Mouse (Mus musculus) liver, postnatal 0 days (tissue): ENCODE measurements at regions not wholly inside any gene's neighbourhood (a gene's known extent, or its start where the extent isn't known, plus 50 kb on each side); places are given as distances from the start of the nearest gene placed in this dataset.

Experiments
- ATAC-seq: fragments of 200-750 bp; cut with Nextera tagmentation; 2 replicates; pipeline ENCODE4 v1.8.0; 2017; ENCODE audit warnings: mild to moderate bottlenecking, moderate library complexity
- DNase-seq: peaks from one replicate; pipeline ENCODE4 v3.0.0-alpha.2; 2016
- H3K27ac ChIP-seq: fragments of 300-500 bp; sonication (generic); 2 replicates; pipeline ENCODE4 v1.5.1; 2014; ENCODE audit warnings: antibody characterized with exemption, moderate library complexity, mild to moderate bottlenecking, low read depth
- H3K27me3 ChIP-seq: fragments of 300-500 bp; sonication (generic); 2 replicates; pipeline ENCODE4 v1.6.1; 2014; ENCODE audit warnings: low read length, control low read depth, mixed read lengths; ENCODE audit not compliant: insufficient read depth
- H3K36me3 ChIP-seq: fragments of 300-500 bp; sonication (generic); replicated peaks from 2 replicates; pipeline ENCODE4 v1.6.1; 2014; ENCODE audit warnings: mild to moderate bottlenecking, control low read depth, low read length, moderate library complexity, mixed read lengths; ENCODE audit not compliant: insufficient read depth
- H3K4me1 ChIP-seq: fragments of 300-500 bp; sonication (generic); 2 replicates; pipeline ENCODE4 v1.6.1; 2014; ENCODE audit warnings: antibody characterized with exemption, mild to moderate bottlenecking, control low read depth; ENCODE audit not compliant: insufficient read depth
- H3K4me2 ChIP-seq: fragments of 300-500 bp; sonication (generic); 2 replicates; pipeline ENCODE4 v1.6.1; 2014; ENCODE audit warnings: low read depth, mild to moderate bottlenecking, low read length, moderate library complexity, mixed read lengths
- H3K4me3 ChIP-seq: fragments of 300-500 bp; sonication (generic); 2 replicates; pipeline ENCODE4 v1.5.1; 2014; ENCODE audit warnings: low read depth, low read length
- H3K9ac ChIP-seq: fragments of 300-500 bp; sonication (generic); replicated peaks from 2 replicates; pipeline ENCODE4 v1.6.1; 2014; ENCODE audit warnings: mild to moderate bottlenecking, moderate library complexity
- H3K9me3 ChIP-seq: fragments of 300-500 bp; sonication (generic); 2 replicates; pipeline ENCODE4 v1.6.1; 2016; ENCODE audit warnings: mild to moderate bottlenecking, control low read depth, low read length, mixed read lengths
- CTCF ChIP-seq: sonication (generic); IDR thresholded peaks from 2 replicates; pipeline ENCODE4 v1.5.1; 2016; ENCODE audit warnings: antibody characterized with exemption, low read depth
- EP300 ChIP-seq: IDR thresholded peaks from 2 replicates; pipeline ENCODE4 v1.6.1; 2016; ENCODE audit warnings: antibody characterized with exemption, low read depth, mild to moderate bottlenecking
- WGBS: fragments of 180-500 bp; shearing (Covaris S2); extraction: QIAGEN DNeasy Blood & Tissue Kit; methylation state at CpG from one replicate; pipeline ENCODE4 v1.1.7; 2014; ENCODE audit not compliant: insufficient replicate concordance; 5-methylcytosine and 5-hydroxymethylcytosine counted together

DNA sequence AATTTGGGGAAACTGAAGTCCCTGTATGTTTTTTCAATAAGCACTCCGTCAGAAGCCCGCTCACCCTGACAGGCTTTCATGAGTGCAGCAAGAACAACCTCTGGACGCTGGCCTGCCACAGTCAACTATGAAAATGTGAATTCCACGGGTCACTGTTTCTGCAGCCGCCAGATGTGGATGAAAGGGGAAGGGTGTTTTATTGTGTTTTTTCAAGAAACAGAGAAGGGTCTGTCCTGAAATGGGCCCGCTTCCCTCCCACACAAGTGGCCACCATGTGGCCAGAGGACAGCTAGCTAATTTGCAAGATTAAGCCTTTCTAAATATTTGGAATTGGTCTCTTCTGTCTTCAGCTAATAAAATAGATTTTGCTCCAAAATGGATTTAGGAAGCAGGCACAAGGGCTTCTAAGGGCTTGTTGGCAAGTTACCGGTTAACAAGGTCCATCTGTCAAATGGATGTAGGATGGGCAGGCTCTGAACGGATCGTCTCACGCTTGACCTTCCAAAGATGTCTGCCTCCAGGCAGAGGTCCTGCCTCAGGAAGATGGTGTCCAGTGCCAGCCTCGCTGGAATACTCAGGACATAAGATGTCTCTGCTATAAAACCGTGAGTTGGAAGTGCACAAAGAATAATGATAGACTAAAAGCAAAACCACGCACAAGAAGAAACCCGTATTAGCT lies 249.8 kb downstream of the Plpp3 start:
- TF ChIP-seq CTCF (no peak), EP300 (no peak)
- H3K4me1 ChIP-seq = no peaks in the 10 kb centered on the region
- no peak overlapping the region for H3K4me3 ChIP-seq
- WGBS = 82% methylated on average over 14 of the region's 14 CpGs
- peaks cover 2% of the 10 kb centered on the region; the same call in 1 of the 2 replicates for H3K9me3 ChIP-seq
- H3K4me2 ChIP-seq = no peak overlapping the region
- no peak for DNase-seq
- no peak overlapping the region for H3K27ac ChIP-seq
- no peak overlapping the region for H3K9ac ChIP-seq
- no peaks in the 10 kb centered on the region for H3K27me3 ChIP-seq
- no peak for ATAC-seq
- H3K36me3 ChIP-seq = no peaks in the 10 kb centered on the region

DNA sequence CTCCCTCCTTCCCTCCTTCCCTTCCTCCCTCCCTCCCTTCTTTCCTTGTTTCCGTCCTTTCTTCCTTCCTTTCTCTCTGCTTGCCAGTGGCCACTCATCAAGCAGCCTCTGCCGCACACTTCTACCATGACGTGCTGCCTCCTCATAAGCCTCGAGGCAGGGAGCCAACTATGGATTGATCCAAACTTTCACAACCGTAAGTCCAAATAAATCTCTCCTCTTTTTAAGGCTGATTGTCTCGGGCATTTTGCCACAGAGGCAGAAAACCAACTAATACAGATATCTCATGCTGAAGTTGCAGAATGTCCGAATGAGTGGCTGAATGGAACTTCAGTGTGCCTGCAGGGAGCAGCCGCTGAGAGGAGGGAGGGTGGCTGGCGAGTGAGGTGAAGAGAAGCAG lies 251.7 kb downstream of the Plpp3 start:
- peaks cover 2% of the 10 kb centered on the region; the same call in 1 of the 2 replicates for H3K9me3 ChIP-seq
- ATAC-seq = no peak
- H3K9ac ChIP-seq = no peak overlapping the region
- TF ChIP-seq CTCF (no peak), EP300 (no peak)
- H3K27me3 ChIP-seq = no peaks in the 10 kb centered on the region
- H3K4me1 ChIP-seq = no peaks in the 10 kb centered on the region
- no peak overlapping the region for H3K4me2 ChIP-seq
- H3K27ac ChIP-seq = no peak overlapping the region
- H3K36me3 ChIP-seq = no peaks in the 10 kb centered on the region
- DNase-seq = peak; percentile 24
- no peak overlapping the region for H3K4me3 ChIP-seq
- WGBS = 70% methylated on average over 9 of the region's 9 CpGs

DNA sequence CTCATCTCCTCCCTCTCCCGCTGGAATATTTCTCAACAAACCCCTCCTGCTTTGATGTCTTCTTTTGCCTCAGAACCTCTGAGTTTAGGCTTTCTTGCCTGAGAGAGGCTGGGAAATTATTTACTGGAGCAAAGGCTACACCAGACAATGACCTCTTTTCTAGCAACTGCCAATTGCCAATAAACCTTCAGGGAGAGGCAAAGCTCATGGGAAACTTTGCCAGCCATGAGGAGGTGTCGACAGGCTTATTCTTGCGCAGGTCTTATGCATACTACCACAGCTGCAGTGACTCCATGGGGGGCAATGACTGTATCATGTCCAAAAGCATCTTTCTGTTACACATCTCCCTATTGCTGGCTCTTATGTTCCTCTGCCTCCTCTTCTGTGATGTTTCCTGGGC lies 260.0 kb downstream of the Plpp3 start:
- TF ChIP-seq CTCF (no peak), EP300 (no peak)
- Histone ChIP-seq H3K9me3 (peaks cover 4% of the 10 kb centered on the region), H3K36me3 (no peaks in the 10 kb centered on the region), H3K4me1 (no peaks in the 10 kb centered on the region), H3K27me3 (no peaks in the 10 kb centered on the region), H3K9ac (no peak overlapping the region), H3K27ac (no peak overlapping the region), H3K4me2 (no peak overlapping the region), H3K4me3 (no peak overlapping the region)
- WGBS = 84% methylated on average over 3 of the region's 3 CpGs
- DNase-seq (no peak), ATAC-seq (no peak)

DNA sequence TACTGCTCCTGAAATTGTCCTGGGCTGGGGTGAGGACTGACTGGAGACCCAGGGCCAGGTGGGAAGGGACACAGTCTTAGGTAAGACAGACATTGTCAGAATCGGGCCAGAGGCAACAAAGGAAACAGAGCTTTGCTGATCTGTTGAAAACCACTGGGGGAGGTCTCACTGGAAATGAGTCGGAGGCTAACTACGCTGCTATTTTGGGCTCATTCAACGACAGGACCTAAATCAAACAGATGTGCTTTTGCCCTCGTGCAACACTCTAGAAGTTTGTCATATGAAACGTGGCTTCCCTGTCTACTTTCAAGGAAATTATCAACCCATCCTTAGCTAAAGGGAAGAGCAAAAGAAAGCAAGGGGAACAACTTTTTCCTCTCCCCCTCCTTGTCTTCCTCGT lies 265.3 kb downstream of the Plpp3 start:
- Histone ChIP-seq H3K27me3 (no peaks in the 10 kb centered on the region), H3K9ac (no peak overlapping the region), H3K9me3 (no peaks in the 10 kb centered on the region), H3K4me2 (no peak overlapping the region), H3K27ac (no peak overlapping the region), H3K4me3 (no peak overlapping the region), H3K36me3 (no peaks in the 10 kb centered on the region), H3K4me1 (no peaks in the 10 kb centered on the region)
- no peak for TF ChIP-seq EP300
- TF ChIP-seq CTCF = no peak
- no peak for ATAC-seq
- WGBS = 16% methylated on average over 7 of the region's 7 CpGs
- DNase-seq = no peak

DNA sequence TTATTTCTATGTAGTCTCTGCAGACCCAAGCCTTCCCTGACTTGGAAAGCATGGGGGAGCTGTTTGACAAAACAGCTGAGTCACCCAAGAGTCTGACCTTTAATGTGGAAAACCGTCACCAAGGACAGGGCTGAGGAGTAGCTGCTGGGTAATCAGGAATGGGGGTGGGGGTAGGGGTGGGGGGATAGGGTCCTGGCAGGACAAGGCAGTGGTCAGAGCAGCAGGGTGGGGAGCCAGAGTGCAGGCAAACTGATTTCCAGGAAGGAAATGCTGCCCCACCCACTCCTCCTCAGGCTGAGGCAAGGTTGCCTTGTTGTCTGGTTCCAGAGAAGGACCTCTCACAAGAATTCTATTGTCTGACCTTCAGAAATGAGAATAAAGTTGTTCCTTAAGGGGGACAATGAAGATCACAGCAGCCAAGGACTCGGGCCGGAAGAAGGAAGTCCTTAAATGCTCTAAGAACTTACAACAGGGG lies 266.6 kb downstream of the Plpp3 start:
- Histone ChIP-seq H3K4me1 (no peaks in the 10 kb centered on the region), H3K9ac (no peak overlapping the region), H3K9me3 (no peaks in the 10 kb centered on the region), H3K27me3 (no peaks in the 10 kb centered on the region), H3K4me3 (no peak overlapping the region), H3K36me3 (no peaks in the 10 kb centered on the region), H3K27ac (no peak overlapping the region), H3K4me2 (no peak overlapping the region)
- TF ChIP-seq EP300 = 0 out of 2 replicates have a peak, but pooled peaks have one; percentile 11
- TF ChIP-seq CTCF = no peak
- 44% methylated on average over 3 of the region's 3 CpGs for WGBS
- DNase-seq (no peak), ATAC-seq (no peak)

DNA sequence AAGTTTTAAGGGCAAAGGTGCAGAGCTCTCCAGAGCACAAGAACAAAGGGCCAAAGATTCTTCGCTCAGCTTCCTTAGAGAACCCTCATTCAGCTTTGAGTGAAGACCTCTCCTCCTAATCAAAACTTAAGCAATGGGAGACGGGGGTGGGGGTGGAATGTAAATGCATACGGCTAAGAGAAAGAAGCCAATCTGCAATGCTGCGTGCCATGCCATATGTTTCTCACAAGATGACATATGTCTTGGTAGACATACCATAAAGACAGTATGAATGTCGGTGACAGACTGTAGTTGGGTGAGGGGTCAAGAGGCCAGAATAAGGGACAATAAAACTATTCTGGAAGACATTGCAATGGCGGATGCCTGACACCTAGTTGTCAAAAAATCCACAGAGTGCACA lies 267.9 kb downstream of the Plpp3 start:
- ATAC-seq (no peak), DNase-seq (no peak)
- no peak overlapping the region for H3K4me2 ChIP-seq
- H3K9me3 ChIP-seq = no peaks in the 10 kb centered on the region
- no peak overlapping the region for H3K27ac ChIP-seq
- H3K9ac ChIP-seq = no peak overlapping the region
- TF ChIP-seq EP300 (no peak), CTCF (no peak)
- H3K4me1 ChIP-seq = no peaks in the 10 kb centered on the region
- WGBS = 69% methylated on average over 6 of the region's 6 CpGs
- H3K27me3 ChIP-seq = no peaks in the 10 kb centered on the region
- H3K4me3 ChIP-seq = no peak overlapping the region
- H3K36me3 ChIP-seq = no peaks in the 10 kb centered on the region
